8 mouse cellular contexts compared by ENCODE assay signal in genomic region chr11:76397650-76398311, GRCm38 (mm10). TPM values are rescaled to one million over a fixed set of nuclear protein-coding genes. Genes with fewer than 3 reads are reported as not detected.
DNase-seq lines count a peak whose midpoint lies in the region; ATAC-seq and TF ChIP-seq lines count a peak whose summit lies in the region.

No protein-coding gene starts in this region.

- intact Hi-C loops in left cerebral cortex, postnatal 36 days (cut with DNase I) = loop anchor here (5.0 kb wide), 1 partner anchor 125 kb away; no protein-coding TSS in a partner anchor

- H3K4me2 ChIP-seq in forebrain, postnatal 0 days (ENCODE audit: low read depth) = peak overlapping the region; percentile 98
- peak overlapping the region; percentile 84 for H3K4me2 ChIP-seq in intestine, embryonic 16.5 days (ENCODE audit: low read depth, low read length)
- peak overlapping the region; percentile 99 for H3K4me2 ChIP-seq in stomach, postnatal 0 days (replicated peaks; ENCODE audit: low read depth)

- H3K9me3 ChIP-seq in forebrain, postnatal 0 days (ENCODE audit: low read length) = no peaks in the 10 kb centered on the region
- no peaks in the 10 kb centered on the region for H3K9me3 ChIP-seq in intestine, embryonic 16.5 days (ENCODE audit: control insufficient read depth, low read length)
- no peaks in the 10 kb centered on the region for H3K9me3 ChIP-seq in stomach, postnatal 0 days (ENCODE audit: control insufficient read depth, low read length)

- H3K27ac ChIP-seq in forebrain, postnatal 0 days (ENCODE audit: low read depth, low read length) = no peak overlapping the region
- H3K27ac ChIP-seq in intestine, embryonic 16.5 days (ENCODE audit: low read length) = peak overlapping the region; percentile 87
- H3K27ac ChIP-seq in stomach, postnatal 0 days (replicated peaks) = peak overlapping the region; percentile 89

- ATAC-seq in forebrain, postnatal 0 days = no peak
- ATAC-seq in intestine, embryonic 16.5 days = peak; percentile 22; the same call in 1 of the 2 replicates
- ATAC-seq in stomach, postnatal 0 days (ENCODE audit: low FRiP score, low TSS enrichment) = no peak

- DNase-seq in cerebellum, adult 18-20 months = peak; percentile 42
- DNase-seq in cerebellum, adult 8-10 months = no peak
- DNase-seq in adrenal gland, adult 8-10 months = peak; percentile 46
- no peak for DNase-seq in forebrain, postnatal 0 days
- peak; percentile 66 for DNase-seq in lung, postnatal 10 days
- DNase-seq in stomach, postnatal 0 days (ENCODE audit: low spot score) = peak; percentile 47
- DNase-seq in left cerebral cortex, postnatal 36 days (ENCODE audit: low spot score in 2 of 2) = no peak

- H3K36me3 ChIP-seq in forebrain, postnatal 0 days (ENCODE audit: insufficient read depth) = no peaks in the 10 kb centered on the region
- no peaks in the 10 kb centered on the region for H3K36me3 ChIP-seq in intestine, embryonic 16.5 days (ENCODE audit: control insufficient read depth, insufficient read depth, low read length)
- no peaks in the 10 kb centered on the region for H3K36me3 ChIP-seq in stomach, postnatal 0 days (ENCODE audit: control insufficient read depth, insufficient read depth, low read length)

- H3K4me1 ChIP-seq in forebrain, postnatal 0 days (ENCODE audit: insufficient read depth) = peaks cover 5% of the 10 kb centered on the region
- peaks cover 9% of the 10 kb centered on the region for H3K4me1 ChIP-seq in intestine, embryonic 16.5 days (ENCODE audit: control insufficient read depth, insufficient read depth, low read length)
- no peaks in the 10 kb centered on the region for H3K4me1 ChIP-seq in stomach, postnatal 0 days (replicated peaks; ENCODE audit: control insufficient read depth, insufficient read depth)

- no peak for TF ChIP-seq EP300 in stomach, postnatal 0 days (optimal IDR thresholded peaks at IDR 0.05)

- no peaks in the 10 kb centered on the region for H3K27me3 ChIP-seq in forebrain, postnatal 0 days (ENCODE audit: insufficient read depth, low read length)
- H3K27me3 ChIP-seq in intestine, embryonic 16.5 days (replicated peaks; ENCODE audit: control insufficient read depth, insufficient read depth, low read length) = no peaks in the 10 kb centered on the region
- H3K27me3 ChIP-seq in stomach, postnatal 0 days (ENCODE audit: control insufficient read depth, insufficient read depth, low read length) = no peaks in the 10 kb centered on the region

- TF ChIP-seq CTCF in forebrain, postnatal 0 days (IDR thresholded peaks at IDR 0.05; ENCODE audit: low read depth) = no peak
- no peak for TF ChIP-seq CTCF in stomach, postnatal 0 days (IDR thresholded peaks at IDR 0.05; ENCODE audit: low read depth)

- 1% methylated on average over 26 of the region's 26 CpGs for WGBS in forebrain, postnatal 0 days
- under 1% methylated on average over 26 of the region's 26 CpGs for WGBS in intestine, embryonic 16.5 days
- WGBS in stomach, postnatal 0 days = 1% methylated on average over 26 of the region's 26 CpGs

- H3K9ac ChIP-seq in forebrain, postnatal 0 days = peak overlapping the region; percentile 68
- H3K9ac ChIP-seq in intestine, embryonic 16.5 days (ENCODE audit: low read depth, low read length) = peak overlapping the region; percentile 87
- peak overlapping the region; percentile 85 for H3K9ac ChIP-seq in stomach, postnatal 0 days (ENCODE audit: low read length)

- H3K4me3 ChIP-seq in forebrain, postnatal 0 days (ENCODE audit: low read depth, low read length) = peak overlapping the region; percentile 74
- peak overlapping the region; percentile 93 for H3K4me3 ChIP-seq in intestine, embryonic 16.5 days (ENCODE audit: low read length)
- H3K4me3 ChIP-seq in stomach, postnatal 0 days (ENCODE audit: low read depth, low read length) = peak overlapping the region; percentile 90

RNA-seq across cellular contexts. Expression of gene Nxn, which starts 1.2 kb away (rescaled TPM):
- total RNA-seq in adrenal gland, adult 8-10 months (2022) = 10 to 100 TPM; 33.5 to 43.6 (median 40.8) TPM
- 19.0 and 22.1 TPM in 2 replicates for total RNA-seq in forebrain, postnatal 0 days (2014; rRNA removed)
- polyA plus RNA-seq in forebrain, postnatal 0 days (2015; fragmentation: Nextera tagmentation; extraction: Ambion mirVana) = 10.7 and 12.7 TPM in 2 replicates
- 20.1 and 25.7 TPM in 2 replicates for polyA plus RNA-seq in intestine, embryonic 16.5 days (2015; fragmentation: Nextera tagmentation; extraction: Ambion mirVana)
- polyA plus RNA-seq in stomach, postnatal 0 days (2015; fragmentation: Nextera tagmentation; extraction: Ambion mirVana) = 22.4 and 24.0 TPM in 2 replicates
- 10 to 100 TPM; 11.0 to 11.6 TPM for total RNA-seq in left cerebral cortex, postnatal 36 days (2021)

RNA-seq across cellular contexts. Expression of gene Timm22, which starts 9.0 kb away (rescaled TPM):
- 10 to 100 TPM; 47.6 to 64.2 (median 56.4) TPM for total RNA-seq in adrenal gland, adult 8-10 months (2022)
- total RNA-seq in forebrain, postnatal 0 days (2014; rRNA removed) = 48.6 and 56.6 TPM in 2 replicates
- polyA plus RNA-seq in forebrain, postnatal 0 days (2015; fragmentation: Nextera tagmentation; extraction: Ambion mirVana) = 93.2 and 98.2 TPM in 2 replicates
- polyA plus RNA-seq in intestine, embryonic 16.5 days (2015; fragmentation: Nextera tagmentation; extraction: Ambion mirVana) = 92.8 and 96.6 TPM in 2 replicates
- 75.7 and 82.1 TPM in 2 replicates for polyA plus RNA-seq in stomach, postnatal 0 days (2015; fragmentation: Nextera tagmentation; extraction: Ambion mirVana)
- total RNA-seq in left cerebral cortex, postnatal 36 days (2021) = 10 to 100 TPM; 38.3 to 38.4 TPM

Comparison
In these comparisons a context has a peak if more than half of its experiments do, and no peak if none do; other contexts are left out.
1. DNase-seq: peak in cerebellum, adult 18-20 months (2 of 2), adrenal gland, adult 8-10 months (single experiment), lung, postnatal 10 days (single experiment) and stomach, postnatal 0 days (single experiment); none in cerebellum, adult 8-10 months (single experiment), forebrain, postnatal 0 days (single experiment) and left cerebral cortex, postnatal 36 days (0 of 2).
2. Peak in every context shown above with its lines, with median percentiles within 50 percentile points of each other: H3K4me2 ChIP-seq, H3K4me3 ChIP-seq and H3K9ac ChIP-seq.